Mouse (Mus musculus) liver, embryonic 16.5 days (tissue): ENCODE measurements around the gene Efcab11. TPM values are rescaled to one million over a fixed set of nuclear protein-coding genes. Genes with fewer than 3 reads are reported as not detected.
"Not testable (repeated sequence)": the region's sequence is repeated elsewhere in the genome, so short reads cannot be mapped to it uniquely, and the experiment has no call there.

ENCODE experiments used
- ATAC-seq: fragments of 200-750 bp; cut with Nextera tagmentation; 2 replicates; pipeline ENCODE4 v1.8.0; 2017; ENCODE audit warnings: low read depth, mild to moderate bottlenecking, moderate number of reproducible peaks, moderate library complexity
- H3K27ac ChIP-seq: fragments of 300-500 bp; sonication (generic); 2 replicates; pipeline ENCODE4 v1.5.1; 2014; ENCODE audit warnings: mild to moderate bottlenecking, low read length
- H3K27me3 ChIP-seq: fragments of 300-500 bp; sonication (generic); 2 replicates; pipeline ENCODE4 v1.6.1; 2014; ENCODE audit warnings: low read depth, low read length, mixed read lengths; ENCODE audit not compliant: control insufficient read depth, insufficient read depth
- H3K36me3 ChIP-seq: fragments of 300-500 bp; sonication (generic); 2 replicates; pipeline ENCODE4 v1.6.1; 2014; ENCODE audit warnings: mild to moderate bottlenecking; ENCODE audit not compliant: control insufficient read depth, insufficient read depth
- H3K4me1 ChIP-seq: fragments of 300-500 bp; sonication (generic); 2 replicates; pipeline ENCODE4 v1.6.1; 2014; ENCODE audit warnings: low read depth, low read length, mixed read lengths; ENCODE audit not compliant: control insufficient read depth
- H3K4me2 ChIP-seq: fragments of 300-500 bp; sonication (generic); 2 replicates; pipeline ENCODE4 v1.6.1; 2014; ENCODE audit warnings: low read depth, low read length, mixed read lengths
- H3K4me3 ChIP-seq: fragments of 300-500 bp; sonication (generic); 2 replicates; pipeline ENCODE4 v1.5.1; 2014; ENCODE audit warnings: low read depth, mild to moderate bottlenecking, low read length
- H3K9ac ChIP-seq: fragments of 300-500 bp; sonication (generic); 2 replicates; pipeline ENCODE4 v1.6.1; 2014; ENCODE audit warnings: low read depth, low read length
- H3K9me3 ChIP-seq: fragments of 300-500 bp; sonication (generic); replicated peaks from 2 replicates; pipeline ENCODE4 v1.6.1; 2016; ENCODE audit warnings: low read length; ENCODE audit not compliant: control insufficient read depth
- WGBS: fragments of 180-500 bp; shearing (Covaris S2); extraction: QIAGEN DNeasy Blood & Tissue Kit; methylation state at CpG from one replicate; pipeline ENCODE4 v1.1.7; 2014; ENCODE audit not compliant: insufficient replicate concordance; 5-methylcytosine and 5-hydroxymethylcytosine counted together
- polyA plus RNA-seq: library from polyadenylated mRNA; unstranded; fragments of >200 nt; fragmentation: Nextera tagmentation; extraction: Ambion mirVana; gene quantifications from 2 replicates; pipeline ENCODE4 v1.2.1, GENCODE M21; 2015

Gene Efcab11
- polyA plus RNA-seq, 1 experiment from 2014 or later = 5.0 TPM

DNA sequence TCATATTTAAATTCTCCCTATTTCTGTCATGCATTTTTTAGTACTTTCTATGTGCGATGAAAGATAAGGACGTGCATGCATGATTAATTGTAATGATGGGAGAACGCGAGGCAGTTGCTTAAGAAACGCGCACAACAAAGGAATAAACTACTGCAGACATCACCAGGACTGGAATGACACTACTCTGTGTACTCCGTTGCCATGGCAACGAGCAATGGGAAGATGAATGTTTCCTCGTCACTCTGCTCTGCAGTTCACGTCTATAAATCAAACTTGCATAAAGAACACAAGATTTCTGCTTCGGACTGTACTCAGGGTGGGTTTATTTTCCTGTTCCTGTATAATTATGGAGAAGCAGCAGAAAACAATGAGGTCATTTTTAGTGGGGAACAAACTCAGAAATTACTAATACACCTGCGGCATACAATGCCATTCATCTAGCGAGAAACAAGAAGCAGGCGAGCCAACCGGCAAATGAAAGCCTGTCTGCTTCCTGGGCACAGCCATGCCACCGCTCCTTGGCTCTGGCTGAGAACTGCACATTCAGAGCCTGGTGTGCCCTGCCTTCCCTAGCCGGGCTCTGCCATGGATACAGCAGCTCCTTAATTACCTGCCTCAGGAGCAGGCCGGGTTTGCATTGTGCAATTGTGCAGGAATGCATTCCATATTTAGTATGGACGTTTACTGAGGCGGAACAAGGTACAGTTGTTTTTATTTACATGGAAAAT is 47.7 kb downstream of the Efcab11 start:
- no peaks in the 10 kb centered on the region for H3K36me3 ChIP-seq
- H3K27ac ChIP-seq = no peak overlapping the region
- no peak for ATAC-seq
- H3K4me1 ChIP-seq = no peaks in the 10 kb centered on the region
- no peaks in the 10 kb centered on the region for H3K9me3 ChIP-seq
- no peak overlapping the region for H3K4me2 ChIP-seq
- H3K4me3 ChIP-seq = no peak overlapping the region
- no peak overlapping the region for H3K9ac ChIP-seq
- 66% methylated on average over 20 of the region's 20 CpGs for WGBS
- no peaks in the 10 kb centered on the region for H3K27me3 ChIP-seq

DNA sequence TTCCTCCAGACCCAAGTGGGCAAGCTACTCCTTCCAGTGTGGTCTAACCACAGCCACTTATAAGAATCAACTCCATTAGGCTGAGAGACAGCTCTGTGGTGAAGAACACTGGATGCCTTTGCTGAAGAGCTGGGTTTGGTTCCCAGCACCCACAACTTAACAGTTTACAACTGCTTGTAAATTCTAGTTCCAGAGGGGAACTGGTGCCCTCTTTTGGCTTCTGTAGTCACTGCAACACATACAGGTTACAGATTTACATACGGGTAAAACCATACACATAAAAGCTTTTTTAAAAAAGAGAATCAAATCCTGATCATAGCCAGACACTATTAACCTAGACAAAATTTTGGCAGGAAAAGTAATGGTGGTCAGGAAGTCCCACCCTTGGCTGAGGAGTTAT is 50.8 kb downstream of the Efcab11 start:
- Histone ChIP-seq H3K4me1 (no peaks in the 10 kb centered on the region), H3K27me3 (no peaks in the 10 kb centered on the region), H3K9me3 (no peaks in the 10 kb centered on the region), H3K36me3 (no peaks in the 10 kb centered on the region), H3K9ac (no peak overlapping the region), H3K4me2 (no peak overlapping the region), H3K27ac (no peak overlapping the region), H3K4me3 (no peak overlapping the region)
- 72% methylated on average over 1 of the region's 1 CpGs for WGBS
- ATAC-seq = no peak

DNA sequence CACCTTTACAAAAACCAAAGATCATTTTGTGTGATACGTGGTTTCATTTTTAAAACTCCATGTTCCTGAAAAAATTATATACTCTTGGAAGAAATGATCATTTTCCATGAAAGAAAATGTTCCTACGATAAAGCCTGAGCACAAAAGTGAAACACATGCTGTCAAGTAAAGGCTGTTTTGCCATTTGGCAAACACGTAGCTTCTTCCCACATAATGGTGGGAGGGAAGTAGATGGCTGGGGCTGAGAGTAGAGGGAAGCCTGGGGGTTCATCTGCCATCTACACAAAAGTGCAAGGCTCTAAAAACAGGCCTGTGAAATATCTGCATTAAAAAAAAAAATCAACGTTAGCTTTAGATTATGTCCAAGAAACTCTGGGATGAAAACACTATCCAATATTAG is 61.6 kb downstream of the Efcab11 start:
- H3K36me3 ChIP-seq = no peaks in the 10 kb centered on the region
- ATAC-seq = no peak
- H3K9me3 ChIP-seq = no peaks in the 10 kb centered on the region
- no peak overlapping the region for H3K9ac ChIP-seq
- no peaks in the 10 kb centered on the region for H3K4me1 ChIP-seq
- H3K4me2 ChIP-seq = no peak overlapping the region
- no peaks in the 10 kb centered on the region for H3K27me3 ChIP-seq
- no peak overlapping the region for H3K27ac ChIP-seq
- 66% methylated on average over 4 of the region's 4 CpGs for WGBS
- no peak overlapping the region for H3K4me3 ChIP-seq

DNA sequence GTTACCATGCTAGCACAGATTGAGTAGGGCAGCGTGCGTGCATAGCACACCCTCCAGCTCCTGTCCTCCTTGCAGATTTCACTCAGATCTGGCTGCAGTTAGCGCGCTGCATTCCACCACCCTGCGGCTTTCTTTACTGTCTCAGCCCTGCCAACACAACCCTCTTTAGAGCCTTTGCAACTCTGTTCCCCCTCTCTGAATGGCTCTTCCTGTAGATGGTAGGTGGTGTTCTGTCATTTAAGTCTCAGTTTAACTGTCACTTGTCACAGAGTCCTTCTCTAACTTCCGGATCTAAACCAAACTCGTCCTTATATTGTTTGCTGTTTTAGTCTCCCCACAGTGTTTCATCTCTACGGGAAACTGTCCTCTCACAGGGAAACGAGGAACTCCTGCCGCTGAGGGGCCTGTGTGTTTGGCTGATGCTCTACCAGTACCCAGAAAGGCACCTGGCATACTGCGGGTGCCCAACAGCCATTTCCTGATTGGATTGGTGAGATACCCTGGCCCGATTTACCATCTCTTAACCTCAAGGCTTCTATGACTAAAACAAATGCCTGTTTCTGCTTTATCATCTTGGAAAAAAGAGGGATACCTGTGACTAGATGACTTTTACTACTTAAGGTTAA is 62.8 kb downstream of the Efcab11 start:
- 65% methylated on average over 12 of the region's 12 CpGs for whole genome bisulfite sequencing
- H3K36me3 ChIP-seq = no peaks in the 10 kb centered on the region
- H3K9me3 ChIP-seq = no peaks in the 10 kb centered on the region
- ATAC-seq = no peak
- no peaks in the 10 kb centered on the region for H3K4me1 ChIP-seq
- no peak overlapping the region for H3K9ac ChIP-seq
- no peak overlapping the region for H3K4me3 ChIP-seq
- H3K4me2 ChIP-seq = no peak overlapping the region
- no peaks in the 10 kb centered on the region for H3K27me3 ChIP-seq
- no peak overlapping the region for H3K27ac ChIP-seq

DNA sequence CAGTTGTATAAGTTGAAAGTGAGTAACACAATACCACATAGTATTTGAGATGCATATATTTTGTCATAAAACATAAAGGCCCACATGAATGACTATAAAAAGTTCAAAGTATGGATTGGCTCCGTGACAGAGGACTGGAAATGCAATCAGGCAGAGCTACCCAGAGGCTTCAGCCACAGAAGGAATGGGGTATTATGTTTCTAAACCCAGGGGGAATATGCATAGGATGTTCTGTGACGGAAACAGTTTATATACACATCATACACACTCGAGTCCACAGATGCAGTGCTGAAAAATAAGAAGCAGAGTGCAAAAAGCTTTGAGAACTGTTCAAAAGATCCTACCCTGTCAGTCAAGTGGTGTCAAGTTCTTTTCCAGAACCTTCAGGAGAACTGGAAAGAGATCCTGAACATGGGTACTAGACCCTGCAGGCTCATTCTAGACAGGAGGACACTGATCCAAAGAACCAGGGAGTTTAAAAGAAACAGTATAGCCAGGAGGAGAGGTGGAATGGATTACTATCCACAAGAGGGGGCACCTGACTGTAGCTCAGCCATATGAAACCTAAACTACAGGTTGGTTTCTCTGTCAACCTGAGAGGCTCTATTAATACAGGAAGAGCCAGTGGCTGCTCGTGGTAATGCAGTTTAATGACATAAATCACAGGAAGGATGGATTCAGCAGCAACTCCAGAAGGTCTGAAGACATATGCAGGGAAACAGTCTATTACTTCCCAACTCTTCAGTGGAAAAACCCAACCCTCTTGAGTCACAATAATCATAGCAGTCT is 64.9 kb downstream of the Efcab11 start:
- Histone ChIP-seq H3K36me3 (no peaks in the 10 kb centered on the region), H3K4me1 (no peaks in the 10 kb centered on the region), H3K4me2 (no peak overlapping the region), H3K27me3 (no peaks in the 10 kb centered on the region), H3K27ac (no peak overlapping the region), H3K9me3 (no peaks in the 10 kb centered on the region), H3K9ac (no peak overlapping the region), H3K4me3 (no peak overlapping the region)
- 53% methylated on average over 4 of the region's 4 CpGs for WGBS
- ATAC-seq = no peak

GRCm38 (mm10) chr12:99818006-99818405 is 66.2 kb downstream of the Efcab11 start:
- H3K36me3 ChIP-seq = not testable (repeated sequence)

DNA sequence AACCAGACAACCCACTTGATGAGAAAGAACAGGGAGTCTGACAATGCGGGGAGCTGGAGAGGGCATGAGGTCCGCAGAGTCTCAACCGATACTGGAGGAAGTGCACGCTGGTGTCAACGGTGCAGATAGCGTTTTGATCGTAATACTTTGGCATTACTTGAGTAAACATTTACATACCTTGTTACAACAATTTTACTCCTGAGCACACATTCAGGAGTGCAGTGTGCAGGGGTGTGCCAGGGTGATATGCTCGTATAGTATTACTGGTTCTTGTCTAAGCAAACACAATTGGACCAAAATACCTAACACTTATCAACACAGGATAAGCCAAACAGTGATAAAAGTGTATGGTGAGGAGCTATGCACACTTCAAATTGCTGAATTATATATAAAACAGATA is 69.0 kb downstream of the Efcab11 start:
- Histone ChIP-seq H3K4me2 (no peak overlapping the region), H3K9ac (no peak overlapping the region), H3K36me3 (no peaks in the 10 kb centered on the region), H3K4me3 (no peak overlapping the region), H3K27me3 (no peaks in the 10 kb centered on the region), H3K9me3 (no peaks in the 10 kb centered on the region), H3K27ac (no peak overlapping the region), H3K4me1 (no peaks in the 10 kb centered on the region)
- WGBS = 75% methylated on average over 8 of the region's 8 CpGs
- no peak for ATAC-seq

More at GRCm38 (mm10) chr12:99818006-99818405, 66.2 kb downstream of the Efcab11 start:
- ATAC-seq, H3K4me3 ChIP-seq, H3K9ac ChIP-seq, H3K4me2 ChIP-seq, H3K27me3 ChIP-seq, H3K27ac ChIP-seq, H3K9me3 ChIP-seq, H3K4me1 ChIP-seq: not testable (repeated sequence)
- WGBS = 86% methylated on average over 16 of the region's 16 CpGs

GRCm38 (mm10) chr12:99807891-99808290 is 76.3 kb downstream of the Efcab11 start:
- Histone ChIP-seq H3K9me3 (no peaks in the 10 kb centered on the region), H3K36me3 (no peaks in the 10 kb centered on the region), H3K4me3 (no peak overlapping the region), H3K4me1 (no peaks in the 10 kb centered on the region), H3K4me2 (no peak overlapping the region), H3K9ac (no peak overlapping the region), H3K27ac (no peak overlapping the region), H3K27me3 (no peaks in the 10 kb centered on the region)
- 69% methylated on average over 5 of the region's 5 CpGs for WGBS
- no peak for ATAC-seq

GRCm38 (mm10) chr12:99806741-99807140 is 77.5 kb downstream of the Efcab11 start:
- H3K9ac ChIP-seq, H3K4me3 ChIP-seq, H3K4me2 ChIP-seq, H3K9me3 ChIP-seq, H3K27ac ChIP-seq, H3K36me3 ChIP-seq, ATAC-seq, H3K4me1 ChIP-seq, H3K27me3 ChIP-seq: not testable (repeated sequence)
- WGBS = 70% methylated on average over 7 of the region's 7 CpGs
